Mouse (Mus musculus) lung, embryonic 14.5 days (tissue): ENCODE results near the gene Rhobtb1. TPM values are rescaled to one million over a fixed set of nuclear protein-coding genes. Genes with fewer than 3 reads are reported as not detected.

ENCODE experiments used
- ATAC-seq: fragments of 200-750 bp; cut with Nextera tagmentation; 2 replicates; pipeline ENCODE4 v1.8.0; 2017; ENCODE audit warnings: mild to moderate bottlenecking, moderate TSS enrichment, moderate library complexity; ENCODE audit not compliant: insufficient read depth
- DNase-seq: peaks from one replicate; pipeline ENCODE4 v3.0.0-alpha.2; 2015
- H3K27ac ChIP-seq: fragments of 300-500 bp; sonication (generic); 2 replicates; pipeline ENCODE4 v1.5.1; 2014; ENCODE audit warnings: low read depth, mild to moderate bottlenecking, moderate library complexity
- H3K27me3 ChIP-seq: fragments of 300-500 bp; sonication (generic); 2 replicates; pipeline ENCODE4 v1.6.1; 2014; ENCODE audit warnings: low read length, control low read depth; ENCODE audit not compliant: insufficient read depth
- H3K36me3 ChIP-seq: fragments of 300-500 bp; sonication (generic); 2 replicates; pipeline ENCODE4 v1.6.1; 2014; ENCODE audit warnings: control low read depth; ENCODE audit not compliant: insufficient read depth
- H3K4me1 ChIP-seq: fragments of 300-500 bp; sonication (generic); 2 replicates; pipeline ENCODE4 v1.6.1; 2014; ENCODE audit warnings: antibody characterized with exemption, control low read depth; ENCODE audit not compliant: insufficient read depth
- H3K4me2 ChIP-seq: fragments of 300-500 bp; sonication (generic); 2 replicates; pipeline ENCODE4 v1.6.1; 2014; ENCODE audit warnings: mild to moderate bottlenecking
- H3K4me3 ChIP-seq: fragments of 300-500 bp; sonication (generic); 2 replicates; pipeline ENCODE4 v1.5.1; 2014; ENCODE audit warnings: low read depth, low read length
- H3K9ac ChIP-seq: fragments of 300-500 bp; sonication (generic); 2 replicates; pipeline ENCODE4 v1.6.1; 2014
- H3K9me3 ChIP-seq: fragments of 300-500 bp; sonication (generic); 2 replicates; pipeline ENCODE4 v1.6.1; 2016; ENCODE audit warnings: low read depth, low read length, control low read depth
- CTCF ChIP-seq: IDR thresholded peaks from 2 replicates; pipeline ENCODE4 v1.5.1; 2016; ENCODE audit warnings: antibody characterized with exemption, low read depth
- WGBS: fragments of 180-500 bp; shearing (Covaris S2); extraction: QIAGEN DNeasy Blood & Tissue Kit; methylation state at CpG from one replicate; pipeline ENCODE4 v1.1.7; 2014; 5-methylcytosine and 5-hydroxymethylcytosine counted together
- polyA plus RNA-seq: library from polyadenylated mRNA; unstranded; fragments of >200 nt; fragmentation: Nextera tagmentation; extraction: Ambion mirVana; gene quantifications from 2 replicates; pipeline ENCODE4 v1.2.1, GENCODE M21; 2014

The Rhobtb1 gene
- polyA plus RNA-seq, 1 experiment from 2014 or later = 19.4 TPM

GRCm38 (mm10) chr10:69245906-69246668 is 94.9 kb downstream of the Rhobtb1 start:
- no peak overlapping the region for H3K4me2 ChIP-seq
- WGBS = 58% methylated on average over 10 of the region's 10 CpGs

GRCm38 (mm10) chr10:69246762-69247161 is 95.5 kb downstream of the Rhobtb1 start:
- no peaks in the 10 kb centered on the region for H3K9me3 ChIP-seq
- peaks cover 4% of the 10 kb centered on the region; the same call in 1 of the 2 replicates for H3K4me1 ChIP-seq
- TF ChIP-seq CTCF = no peak
- no peak overlapping the region for H3K9ac ChIP-seq
- peaks cover 12% of the 10 kb centered on the region; the same call in 1 of the 2 replicates for H3K36me3 ChIP-seq
- 73% methylated on average over 3 of the region's 3 CpGs for WGBS
- no peak overlapping the region for H3K4me3 ChIP-seq
- no peaks in the 10 kb centered on the region for H3K27me3 ChIP-seq
- DNase-seq (no peak), ATAC-seq (no peak)
- H3K4me2 ChIP-seq = no peak overlapping the region
- H3K27ac ChIP-seq = no peak overlapping the region

More at GRCm38 (mm10) chr10:69245906-69246668, 94.9 kb downstream of the Rhobtb1 start:
- ATAC-seq (no peak), DNase-seq (no peak)
- no peak overlapping the region for H3K9ac ChIP-seq
- H3K36me3 ChIP-seq = peaks cover 10% of the 10 kb centered on the region; the same call in 1 of the 2 replicates
- no peaks in the 10 kb centered on the region for H3K9me3 ChIP-seq
- no peak overlapping the region for H3K4me3 ChIP-seq
- H3K4me1 ChIP-seq = peaks cover 4% of the 10 kb centered on the region; the same call in 1 of the 2 replicates
- no peak for TF ChIP-seq CTCF
- H3K27me3 ChIP-seq = no peaks in the 10 kb centered on the region
- no peak overlapping the region for H3K27ac ChIP-seq

- Histone ChIP-seq H3K9me3 (no peaks in the 10 kb centered on the region), H3K4me1 (peaks cover 5% of the 10 kb centered on the region; the same call in 1 of the 2 replicates), H3K36me3 (peaks cover 12% of the 10 kb centered on the region; the same call in 1 of the 2 replicates), H3K27ac (no peak overlapping the region), H3K9ac (no peak overlapping the region), H3K4me2 (no peak overlapping the region), H3K4me3 (no peak overlapping the region), H3K27me3 (no peaks in the 10 kb centered on the region)
- TF ChIP-seq CTCF = no peak
- ATAC-seq (no peak), DNase-seq (no peak)
- 93% methylated on average over 7 of the region's 7 CpGs for WGBS
Observed at GRCm38 (mm10) chr10:69247311-69248033, 96.2 kb downstream of the Rhobtb1 start.

- Histone ChIP-seq H3K27me3 (no peaks in the 10 kb centered on the region), H3K4me1 (peaks cover 11% of the 10 kb centered on the region), H3K4me3 (no peak overlapping the region), H3K36me3 (peaks cover 12% of the 10 kb centered on the region; the same call in 1 of the 2 replicates), H3K9me3 (no peaks in the 10 kb centered on the region), H3K4me2 (no peak overlapping the region), H3K27ac (no peak overlapping the region), H3K9ac (no peak overlapping the region)
- DNase-seq = no peak
- WGBS = 86% methylated on average over 29 of the region's 29 CpGs
- ATAC-seq = no peak
- no peak for TF ChIP-seq CTCF
Observed at GRCm38 (mm10) chr10:69248261-69249160, 97.3 kb downstream of the Rhobtb1 start.

- TF ChIP-seq CTCF = no peak
- Histone ChIP-seq H3K27ac (no peak overlapping the region), H3K27me3 (no peaks in the 10 kb centered on the region), H3K4me1 (peaks cover 17% of the 10 kb centered on the region), H3K36me3 (peaks cover 12% of the 10 kb centered on the region; the same call in 1 of the 2 replicates), H3K4me3 (no peak overlapping the region), H3K9me3 (no peaks in the 10 kb centered on the region), H3K4me2 (no peak overlapping the region), H3K9ac (no peak overlapping the region)
- 88% methylated on average over 6 of the region's 6 CpGs for WGBS
- ATAC-seq (no peak), DNase-seq (no peak)
Observed at GRCm38 (mm10) chr10:69251254-69251653, 100.0 kb downstream of the Rhobtb1 start.

- H3K4me3 ChIP-seq = no peak overlapping the region
- 84% methylated on average over 17 of the region's 17 CpGs for WGBS
- H3K4me2 ChIP-seq = no peak overlapping the region
- TF ChIP-seq CTCF = no peak
- ATAC-seq = no peak
- peak overlapping the region; percentile 75 for H3K27ac ChIP-seq
- DNase-seq = no peak
- no peak overlapping the region for H3K9ac ChIP-seq
- H3K27me3 ChIP-seq = no peaks in the 10 kb centered on the region
- no peaks in the 10 kb centered on the region for H3K9me3 ChIP-seq
- peaks cover 12% of the 10 kb centered on the region; the same call in 1 of the 2 replicates for H3K36me3 ChIP-seq
- H3K4me1 ChIP-seq = peaks cover 17% of the 10 kb centered on the region
Observed at GRCm38 (mm10) chr10:69252112-69253074, 101.2 kb downstream of the Rhobtb1 start.
